Mouse (Mus musculus): ENCODE measurements around the gene Shq1. TPM values are rescaled to one million over a fixed set of nuclear protein-coding genes. Genes with fewer than 3 reads are reported as not detected.

Shq1 gene
- polyA plus RNA-seq, 1 experiment from 2014 or later, result 23.7 TPM

- Histone ChIP-seq H3K9me3 (no peaks in the 10 kb centered on the region), H3K36me3 (replicated peaks) (peaks cover 8% of the 10 kb centered on the region), H3K4me1 (peaks cover 6% of the 10 kb centered on the region), H3K27me3 (replicated peaks; ENCODE audit: low read depth, poor library complexity, severe bottlenecking) (no peaks in the 10 kb centered on the region), H3K4me3 (no peak overlapping the region), H3K27ac (replicated peaks) (no peak overlapping the region)
- DNase-seq (ENCODE audit: low spot score), result no peak
- 91% methylated on average over 4 of the region's 4 CpGs for WGBS
These were observed 54.8 kb downstream of the Shq1 start for GRCm38 (mm10) chr6:100616133-100616532.

GRCm38 (mm10) chr6:100613593-100614267 lies 57.2 kb downstream of the Shq1 start:
- Histone ChIP-seq H3K36me3 (replicated peaks) (peaks cover 11% of the 10 kb centered on the region), H3K27ac (replicated peaks) (no peak overlapping the region), H3K27me3 (replicated peaks; ENCODE audit: low read depth, poor library complexity, severe bottlenecking) (no peaks in the 10 kb centered on the region), H3K4me1 (peaks cover 6% of the 10 kb centered on the region), H3K9me3 (no peaks in the 10 kb centered on the region), H3K4me3 (no peak overlapping the region)
- no peak for DNase-seq (ENCODE audit: low spot score)
- WGBS, result 69% methylated on average over 6 of the region's 6 CpGs

- H3K27me3 ChIP-seq (replicated peaks; ENCODE audit: low read depth, poor library complexity, severe bottlenecking), result no peaks in the 10 kb centered on the region
- WGBS, result 90% methylated on average over 7 of the region's 7 CpGs
- no peak for DNase-seq (ENCODE audit: low spot score)
- peaks cover 6% of the 10 kb centered on the region for H3K4me1 ChIP-seq
- no peaks in the 10 kb centered on the region for H3K9me3 ChIP-seq
- H3K4me3 ChIP-seq, result no peak overlapping the region
- H3K36me3 ChIP-seq (replicated peaks), result peaks cover 16% of the 10 kb centered on the region
- no peak overlapping the region for H3K27ac ChIP-seq (replicated peaks)
These were observed 59.9 kb downstream of the Shq1 start for GRCm38 (mm10) chr6:100610897-100611575.

GRCm38 (mm10) chr6:100610182-100610581 lies 60.8 kb downstream of the Shq1 start:
- no peaks in the 10 kb centered on the region for H3K9me3 ChIP-seq
- H3K4me1 ChIP-seq, result peaks cover 6% of the 10 kb centered on the region
- no peak overlapping the region for H3K27ac ChIP-seq (replicated peaks)
- no peak for DNase-seq (ENCODE audit: low spot score)
- no peak overlapping the region for H3K4me3 ChIP-seq
- peaks cover 16% of the 10 kb centered on the region for H3K36me3 ChIP-seq (replicated peaks)
- H3K27me3 ChIP-seq (replicated peaks; ENCODE audit: low read depth, poor library complexity, severe bottlenecking), result no peaks in the 10 kb centered on the region
- WGBS, result 77% methylated on average over 8 of the region's 8 CpGs

- Histone ChIP-seq H3K4me3 (no peak overlapping the region), H3K9me3 (no peaks in the 10 kb centered on the region), H3K4me1 (peaks cover 6% of the 10 kb centered on the region), H3K36me3 (replicated peaks) (peaks cover 17% of the 10 kb centered on the region), H3K27me3 (replicated peaks; ENCODE audit: low read depth, poor library complexity, severe bottlenecking) (no peaks in the 10 kb centered on the region), H3K27ac (replicated peaks) (no peak overlapping the region)
- WGBS, result 91% methylated on average over 3 of the region's 3 CpGs
- DNase-seq (ENCODE audit: low spot score), result no peak
These were observed 61.7 kb downstream of the Shq1 start for GRCm38 (mm10) chr6:100609256-100609655.

- Histone ChIP-seq H3K27ac (replicated peaks) (no peak overlapping the region), H3K4me1 (peaks cover 2% of the 10 kb centered on the region), H3K27me3 (replicated peaks; ENCODE audit: low read depth, poor library complexity, severe bottlenecking) (no peaks in the 10 kb centered on the region), H3K9me3 (no peaks in the 10 kb centered on the region), H3K36me3 (replicated peaks) (peaks cover 22% of the 10 kb centered on the region), H3K4me3 (no peak overlapping the region)
- peak; percentile 28 for DNase-seq (ENCODE audit: low spot score)
- WGBS, result 89% methylated on average over 3 of the region's 3 CpGs
These were observed 62.5 kb downstream of the Shq1 start for GRCm38 (mm10) chr6:100608429-100608828.

GRCm38 (mm10) chr6:100606805-100607204 lies 64.2 kb downstream of the Shq1 start:
- Histone ChIP-seq H3K27ac (replicated peaks) (no peak overlapping the region), H3K9me3 (no peaks in the 10 kb centered on the region), H3K27me3 (replicated peaks; ENCODE audit: low read depth, poor library complexity, severe bottlenecking) (no peaks in the 10 kb centered on the region), H3K36me3 (replicated peaks) (peaks cover 27% of the 10 kb centered on the region), H3K4me1 (peaks cover 14% of the 10 kb centered on the region), H3K4me3 (no peak overlapping the region)
- DNase-seq (ENCODE audit: low spot score), result no peak
- WGBS, result 81% methylated on average over 4 of the region's 4 CpGs

GRCm38 (mm10) chr6:100603702-100604101 lies 67.3 kb downstream of the Shq1 start:
- Histone ChIP-seq H3K4me1 (peaks cover 31% of the 10 kb centered on the region), H3K4me3 (no peak overlapping the region), H3K27ac (replicated peaks) (no peak overlapping the region), H3K36me3 (replicated peaks) (peaks cover 16% of the 10 kb centered on the region; the same call in 1 of the 2 replicates), H3K9me3 (no peaks in the 10 kb centered on the region), H3K27me3 (replicated peaks; ENCODE audit: low read depth, poor library complexity, severe bottlenecking) (no peaks in the 10 kb centered on the region)
- DNase-seq (ENCODE audit: low spot score), result no peak
- WGBS, result 93% methylated on average over 6 of the region's 6 CpGs

- Histone ChIP-seq H3K27ac (replicated peaks) (no peak overlapping the region), H3K36me3 (replicated peaks) (peaks cover 11% of the 10 kb centered on the region; the same call in 1 of the 2 replicates), H3K27me3 (replicated peaks; ENCODE audit: low read depth, poor library complexity, severe bottlenecking) (no peaks in the 10 kb centered on the region), H3K4me1 (peaks cover 31% of the 10 kb centered on the region), H3K9me3 (no peaks in the 10 kb centered on the region), H3K4me3 (no peak overlapping the region)
- 86% methylated on average over 6 of the region's 6 CpGs for WGBS
- no peak for DNase-seq (ENCODE audit: low spot score)
These were observed 69.3 kb downstream of the Shq1 start for GRCm38 (mm10) chr6:100601634-100602033.

GRCm38 (mm10) chr6:100593857-100594256 lies 77.1 kb downstream of the Shq1 start:
- 64% methylated on average over 8 of the region's 8 CpGs for whole genome bisulfite sequencing
- H3K9me3 ChIP-seq, result no peaks in the 10 kb centered on the region
- peaks cover 25% of the 10 kb centered on the region for H3K4me1 ChIP-seq
- no peaks in the 10 kb centered on the region for H3K36me3 ChIP-seq (replicated peaks)
- H3K27ac ChIP-seq (replicated peaks), result peak overlapping the region; percentile 61
- no peak for DNase-seq (ENCODE audit: low spot score)
- H3K27me3 ChIP-seq (replicated peaks; ENCODE audit: low read depth, poor library complexity, severe bottlenecking), result no peaks in the 10 kb centered on the region
- no peak overlapping the region for H3K4me3 ChIP-seq

- DNase-seq (ENCODE audit: low spot score), result no peak
- 41% methylated on average over 7 of the region's 7 CpGs for WGBS
- H3K27ac ChIP-seq (replicated peaks), result 0 out of 2 replicates have a peak overlapping the region, but pooled peaks have one; percentile 61
- H3K4me1 ChIP-seq, result peaks cover 25% of the 10 kb centered on the region
- H3K27me3 ChIP-seq (replicated peaks; ENCODE audit: low read depth, poor library complexity, severe bottlenecking), result no peaks in the 10 kb centered on the region
- H3K9me3 ChIP-seq, result no peaks in the 10 kb centered on the region
- H3K36me3 ChIP-seq (replicated peaks), result no peaks in the 10 kb centered on the region
- no peak overlapping the region for H3K4me3 ChIP-seq
These were observed 78.0 kb downstream of the Shq1 start for GRCm38 (mm10) chr6:100592991-100593390.

GRCm38 (mm10) chr6:100590602-100591001 lies 80.4 kb downstream of the Shq1 start:
- Histone ChIP-seq H3K4me1 (peaks cover 34% of the 10 kb centered on the region), H3K36me3 (replicated peaks) (no peaks in the 10 kb centered on the region), H3K4me3 (no peak overlapping the region), H3K27me3 (replicated peaks; ENCODE audit: low read depth, poor library complexity, severe bottlenecking) (no peaks in the 10 kb centered on the region), H3K9me3 (no peaks in the 10 kb centered on the region), H3K27ac (replicated peaks) (no peak overlapping the region)
- no peak for DNase-seq (ENCODE audit: low spot score)
- 86% methylated on average over 4 of the region's 4 CpGs for WGBS

- H3K4me3 ChIP-seq, result no peak overlapping the region
- no peak for DNase-seq (ENCODE audit: low spot score)
- H3K4me1 ChIP-seq, result peaks cover 27% of the 10 kb centered on the region
- H3K27me3 ChIP-seq (replicated peaks; ENCODE audit: low read depth, poor library complexity, severe bottlenecking), result no peaks in the 10 kb centered on the region
- H3K9me3 ChIP-seq, result no peaks in the 10 kb centered on the region
- H3K36me3 ChIP-seq (replicated peaks), result no peaks in the 10 kb centered on the region
- no peak overlapping the region for H3K27ac ChIP-seq (replicated peaks)
- 90% methylated on average over 3 of the region's 3 CpGs for WGBS
These were observed 82.1 kb downstream of the Shq1 start for GRCm38 (mm10) chr6:100588876-100589275.
